Comparison of ENCODE assay signal across 8 mouse cellular contexts in genomic region chr1:126738291-126738640, GRCm38 (mm10).
DNase-seq lines count a peak whose midpoint lies in the region; ATAC-seq and TF ChIP-seq lines count a peak whose summit lies in the region.

No protein-coding gene starts in this region.

- no peak for TF ChIP-seq POLR2A in thymus, adult 2 months (IDR thresholded peaks at IDR 0.05; ENCODE audit: control insufficient read depth, extremely low read depth, insufficient read depth, low read length, poor library complexity)

- H3K4me1 ChIP-seq in thymus, adult 2 months (replicated peaks; ENCODE audit: control insufficient read depth, insufficient read depth, low read length) = peaks cover 6% of the 10 kb centered on the region; the same call in 1 of the 2 replicates
- H3K4me1 ChIP-seq in stomach, embryonic 14.5 days (ENCODE audit: control insufficient read depth, insufficient read depth, low read length) = no peaks in the 10 kb centered on the region

- peak; percentile 23 for ATAC-seq in frontal cortex, adult (ENCODE audit: low TSS enrichment)
- ATAC-seq in stomach, embryonic 14.5 days (ENCODE audit: insufficient number of reproducible peaks, insufficient read depth, low FRiP score, low read depth) = 0 out of 2 replicates have a peak, but pooled peaks have one; percentile 6
- no peak for ATAC-seq in erythroid progenitor cell, adult 5-6 weeks (replicated peaks; ENCODE audit: low FRiP score, poor library complexity, severe bottlenecking)

- no peak overlapping the region for H3K27ac ChIP-seq in thymus, adult 2 months (ENCODE audit: control insufficient read depth, insufficient read depth, low read length)
- no peak overlapping the region for H3K27ac ChIP-seq in stomach, embryonic 14.5 days (ENCODE audit: low read length)

- H3K4me2 ChIP-seq in stomach, embryonic 14.5 days (replicated peaks; ENCODE audit: low read depth, low read length) = peak overlapping the region; percentile 51

- no peaks in the 10 kb centered on the region for H3K9me3 ChIP-seq in stomach, embryonic 14.5 days (ENCODE audit: control insufficient read depth, low read depth, low read length)

- 4% methylated on average over 12 of the region's 12 CpGs for WGBS in thymus, adult 2 months
- 3% methylated on average over 12 of the region's 12 CpGs for WGBS in stomach, embryonic 14.5 days

- H3K36me3 ChIP-seq in thymus, adult 2 months (ENCODE audit: control insufficient read depth, insufficient read depth, low read length) = no peaks in the 10 kb centered on the region
- no peaks in the 10 kb centered on the region for H3K36me3 ChIP-seq in stomach, embryonic 14.5 days (ENCODE audit: control insufficient read depth, insufficient read depth, low read length)

- TF ChIP-seq CTCF in thymus, adult 2 months (IDR thresholded peaks at IDR 0.05; ENCODE audit: borderline replicate concordance, control insufficient read depth, extremely low read depth, insufficient read depth, low read length, poor library complexity) = no peak

- H3K4me3 ChIP-seq in thymus, adult 2 months (ENCODE audit: control insufficient read depth, insufficient read depth, low read length) = 0 out of 2 replicates have a peak overlapping the region, but pooled peaks have one; percentile 21
- H3K4me3 ChIP-seq in stomach, embryonic 14.5 days (ENCODE audit: low read depth, low read length) = peak overlapping the region; percentile 20

- H3K9ac ChIP-seq in stomach, embryonic 14.5 days (replicated peaks; ENCODE audit: low read depth, low read length) = no peak overlapping the region

- DNase-seq in frontal cortex, postnatal 14 days (ENCODE audit: low spot score in 2 of 2) = no peak
- no peak for DNase-seq in thymus, adult 2 months
- no peak for DNase-seq in thymus, postnatal 36 days
- peak; percentile 3 for DNase-seq in liver
- no peak for DNase-seq in adrenal gland, adult 18-20 months (ENCODE audit: low spot score in 2 of 2)

- H3K27me3 ChIP-seq in thymus, adult 2 months (ENCODE audit: control insufficient read depth, insufficient read depth, low read length) = no peaks in the 10 kb centered on the region
- no peaks in the 10 kb centered on the region for H3K27me3 ChIP-seq in stomach, embryonic 14.5 days (ENCODE audit: control insufficient read depth, insufficient read depth, low read length)
